Mouse (Mus musculus): ENCODE results near the gene Dynll1. TPM values are rescaled to one million over a fixed set of nuclear protein-coding genes. Genes with fewer than 3 reads are reported as not detected.

The Dynll1 gene
- polyA plus RNA-seq (2012) = 399 and 435 TPM in 2 replicates

DNA sequence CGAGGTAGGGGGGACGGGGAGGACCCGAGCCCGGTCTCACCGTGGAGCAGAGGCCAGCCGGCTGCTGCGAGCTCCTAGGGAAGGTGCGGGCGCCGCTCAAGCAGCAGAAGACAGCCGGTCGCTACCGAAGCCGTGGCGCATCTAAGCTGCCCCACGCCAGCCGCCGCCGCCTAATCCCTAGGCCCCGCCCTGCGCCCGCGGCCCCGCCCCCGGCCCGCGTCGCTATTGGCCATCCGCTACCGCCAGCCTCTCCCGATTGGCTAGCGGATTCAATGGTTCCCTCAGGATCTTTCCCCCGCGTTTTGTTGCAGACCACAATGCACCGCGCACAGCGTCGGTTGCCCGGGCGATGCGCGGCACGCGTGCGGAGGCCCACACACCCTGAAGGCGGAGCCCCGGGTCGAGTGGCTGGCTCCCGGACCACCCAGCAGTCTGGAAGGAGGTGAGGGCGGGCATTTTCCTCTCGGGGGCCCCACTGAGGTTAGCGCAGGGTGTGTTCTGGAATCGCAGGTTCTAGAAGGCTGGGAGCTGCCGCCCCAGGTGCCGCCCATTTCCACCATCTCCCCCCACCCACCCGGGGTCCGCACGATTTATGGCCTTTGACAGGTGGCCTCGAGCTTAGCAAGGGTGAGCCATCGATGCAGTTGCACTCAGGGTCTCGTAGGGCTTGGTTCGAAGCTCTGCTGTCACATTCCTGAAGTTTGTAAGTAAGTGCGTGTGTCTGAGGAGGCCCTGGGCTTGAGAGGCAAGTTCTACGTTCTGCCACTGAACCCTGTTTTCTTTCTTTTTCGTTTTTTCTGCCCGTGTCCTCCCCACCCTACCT lies at the start of gene Dynll1:
Dynll1 (minus strand) TSS at position 208 of the 823 bp plus-strand sequence.
- TF ChIP-seq GATA1 (IDR thresholded peaks at IDR 0.05; ENCODE audit: low read length) = no peak

- TF ChIP-seq GATA1 (IDR thresholded peaks at IDR 0.05; ENCODE audit: low read length) = no peak
Observed at GRCm38 (mm10) chr5:115349225-115349555, 48.4 kb upstream of the Dynll1 start.

- no peak for TF ChIP-seq GATA1 (IDR thresholded peaks at IDR 0.05; ENCODE audit: low read length)
Observed at GRCm38 (mm10) chr5:115348546-115349224, 47.9 kb upstream of the Dynll1 start, which contains the start of gene Cox6a1. TSS of gene Cox6a1 (minus strand) at chr5:115348981.

DNA sequence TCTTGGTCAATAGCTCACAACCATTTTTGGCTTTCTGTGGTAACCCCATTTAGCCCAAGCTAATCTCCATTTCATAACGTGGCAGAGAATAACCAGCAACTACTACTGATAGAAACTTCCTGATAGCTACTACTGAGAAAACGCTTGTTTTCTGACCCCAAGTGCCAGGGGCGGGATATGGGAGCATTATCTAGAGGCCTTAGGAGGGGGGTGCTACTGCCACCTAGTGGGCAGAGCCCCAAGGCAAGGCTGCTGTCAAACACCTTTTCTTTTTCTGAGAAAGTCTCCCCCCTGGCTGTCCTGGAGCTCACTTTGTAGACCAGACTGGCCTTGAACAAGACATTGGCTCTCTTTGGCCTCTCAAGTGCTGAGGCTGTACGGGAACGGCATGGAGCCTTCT lies 46.8 kb upstream of the Dynll1 start:
- TF ChIP-seq GATA1 (IDR thresholded peaks at IDR 0.05; ENCODE audit: low read length) = no peak

DNA sequence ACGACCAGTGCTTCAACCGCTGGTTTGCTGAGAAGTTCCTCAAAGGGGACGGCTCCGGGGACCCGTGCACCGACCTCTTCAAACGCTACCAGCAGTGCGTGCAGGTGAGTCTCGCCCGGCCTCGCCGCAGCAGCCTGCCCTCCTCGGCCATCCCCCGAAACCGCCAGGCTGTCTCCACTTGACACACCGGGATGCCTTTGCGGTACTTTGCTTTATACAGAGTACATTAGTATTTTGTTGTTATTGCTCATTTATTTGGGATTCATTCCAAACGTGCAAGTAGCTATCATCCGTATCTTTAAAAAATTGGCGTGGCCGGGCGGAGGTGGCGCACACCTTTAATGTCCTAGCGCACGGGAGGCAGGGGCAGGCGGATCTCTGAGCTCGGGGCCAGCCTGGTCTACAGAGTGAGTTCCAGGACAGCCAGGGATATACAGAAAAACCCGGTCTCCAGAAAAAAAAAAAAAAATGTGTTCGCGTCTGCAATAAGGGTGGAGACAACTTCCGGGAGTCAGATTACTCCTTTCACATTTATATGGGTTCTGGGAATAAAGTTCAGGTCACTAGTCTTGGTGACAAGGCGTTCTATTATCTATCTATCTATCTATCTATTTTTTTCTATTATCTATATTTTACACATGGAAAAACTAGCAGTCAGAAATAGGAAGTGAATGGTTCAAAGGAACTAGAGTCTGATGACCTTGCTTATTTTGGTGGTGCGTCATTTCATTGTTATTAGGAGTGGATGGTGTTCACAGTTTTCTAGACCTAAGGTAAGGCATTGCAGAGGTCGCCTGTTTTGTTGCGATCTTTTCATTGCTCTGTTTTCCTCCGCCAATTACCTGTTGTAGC lies 40.7 kb upstream of the Dynll1 start:
- no peak for TF ChIP-seq GATA1 (IDR thresholded peaks at IDR 0.05; ENCODE audit: low read length)

- no peak for TF ChIP-seq GATA1 (IDR thresholded peaks at IDR 0.05; ENCODE audit: low read length)
Observed at GRCm38 (mm10) chr5:115340577-115341313, 39.9 kb upstream of the Dynll1 start, which contains the start of the genes Gatc and Triap1. TSS of gene Gatc (minus strand) at chr5:115341178. TSS of gene Triap1 (plus strand) at chr5:115341225.

- TF ChIP-seq GATA1 (IDR thresholded peaks at IDR 0.05; ENCODE audit: low read length) = no peak
Observed at GRCm38 (mm10) chr5:115340007-115340406, 39.2 kb upstream of the Dynll1 start.

DNA sequence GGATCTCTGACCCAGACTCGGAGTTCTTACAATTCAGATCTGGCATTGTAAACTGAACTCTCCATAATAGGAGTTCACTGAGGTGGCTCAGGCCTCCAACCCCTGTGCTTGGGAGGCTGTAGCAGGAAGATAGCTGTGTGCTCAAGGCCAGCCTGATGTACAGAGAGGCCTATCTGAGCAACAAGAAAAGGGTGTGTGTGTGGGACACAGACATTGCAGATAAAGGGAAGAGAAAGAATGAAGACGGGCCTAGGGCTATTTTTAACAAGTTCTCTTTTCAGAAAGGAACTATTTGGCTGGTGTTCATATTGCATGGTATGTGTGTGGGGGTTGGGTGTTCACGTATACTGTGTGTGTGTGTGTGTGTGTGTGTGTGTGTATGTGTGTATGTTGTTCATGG lies 32.8 kb upstream of the Dynll1 start:
- peak; percentile 70 for TF ChIP-seq GATA1 (IDR thresholded peaks at IDR 0.05; ENCODE audit: low read length)

- no peak for TF ChIP-seq GATA1 (IDR thresholded peaks at IDR 0.05; ENCODE audit: low read length)
Observed at GRCm38 (mm10) chr5:115330955-115331354, 30.2 kb upstream of the Dynll1 start.

- TF ChIP-seq GATA1 (IDR thresholded peaks at IDR 0.05; ENCODE audit: low read length) = no peak
Observed at GRCm38 (mm10) chr5:115327610-115328548, 27.1 kb upstream of the Dynll1 start.

DNA sequence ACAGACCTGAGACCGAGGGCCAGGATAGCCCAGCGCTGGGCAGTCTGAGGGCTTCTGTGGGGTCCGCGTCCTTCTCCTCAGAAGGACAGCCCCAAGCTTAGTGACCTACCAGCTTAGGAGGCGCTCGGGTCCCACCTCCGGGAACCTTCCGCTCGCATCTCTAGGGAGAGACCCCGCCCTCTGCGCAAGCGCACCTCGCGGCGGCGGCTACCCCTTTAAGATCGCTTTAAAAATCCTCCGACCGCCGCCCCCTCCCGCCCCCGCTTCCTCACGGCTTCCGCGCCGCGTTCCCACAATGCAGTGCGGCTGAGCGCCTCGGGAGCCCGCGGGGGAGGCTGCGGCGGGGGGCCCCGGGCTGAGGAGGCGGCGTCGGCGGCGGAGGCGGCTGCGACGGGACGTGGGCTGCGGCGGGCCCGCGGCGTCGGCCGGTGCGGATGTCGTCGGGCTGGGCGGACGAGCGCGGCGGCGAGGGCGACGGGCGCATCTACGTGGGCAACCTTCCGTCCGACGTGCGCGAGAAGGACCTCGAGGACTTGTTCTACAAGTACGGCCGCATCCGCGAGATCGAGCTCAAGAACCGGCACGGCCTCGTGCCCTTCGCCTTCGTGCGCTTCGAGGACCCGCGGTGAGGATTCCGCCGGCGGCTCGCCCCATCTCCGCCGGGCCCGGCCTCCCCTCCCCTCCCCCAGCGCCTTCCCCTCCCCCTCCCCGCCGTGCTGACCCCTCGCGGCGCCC lies 26.2 kb upstream of the Dynll1 start, which contains the start of gene Srsf9:
Srsf9 (plus strand) TSS at position 303 of the 735 bp plus-strand sequence.
- TF ChIP-seq GATA1 (IDR thresholded peaks at IDR 0.05; ENCODE audit: low read length) = no peak

GRCm38 (mm10) chr5:115326256-115326831 lies 25.5 kb upstream of the Dynll1 start:
- TF ChIP-seq GATA1 (IDR thresholded peaks at IDR 0.05; ENCODE audit: low read length) = no peak
